Mouse (Mus musculus) hindbrain, embryonic 16.5 days (tissue): Measurements from ENCODE around the gene Zbtb17. TPM values are rescaled to one million over a fixed set of nuclear protein-coding genes. Genes with fewer than 3 reads are reported as not detected.

Experiments
- ATAC-seq: fragments of 200-750 bp; cut with Nextera tagmentation; 2 replicates; pipeline ENCODE4 v1.8.0; 2017; ENCODE audit warnings: moderate TSS enrichment, moderate library complexity
- H3K27ac ChIP-seq: fragments of 300-500 bp; sonication (generic); 2 replicates; pipeline ENCODE4 v1.5.1; 2014; ENCODE audit warnings: low read depth, mild to moderate bottlenecking, control low read depth, low read length, moderate library complexity
- H3K27me3 ChIP-seq: fragments of 300-500 bp; sonication (generic); replicated peaks from 2 replicates; pipeline ENCODE4 v1.6.1; 2014; ENCODE audit warnings: low read length; ENCODE audit not compliant: control insufficient read depth, insufficient read depth
- H3K36me3 ChIP-seq: fragments of 300-500 bp; sonication (generic); 2 replicates; pipeline ENCODE4 v1.6.1; 2014; ENCODE audit warnings: mild to moderate bottlenecking, low read length, moderate library complexity, mixed read lengths; ENCODE audit not compliant: control insufficient read depth, insufficient read depth
- H3K4me1 ChIP-seq: fragments of 300-500 bp; sonication (generic); 2 replicates; pipeline ENCODE4 v1.6.1; 2014; ENCODE audit warnings: low read depth, low read length; ENCODE audit not compliant: control insufficient read depth, insufficient read depth
- H3K4me2 ChIP-seq: fragments of 300-500 bp; sonication (generic); 2 replicates; pipeline ENCODE4 v1.6.1; 2014; ENCODE audit warnings: mild to moderate bottlenecking, low read length, control low read depth, moderate library complexity
- H3K4me3 ChIP-seq: fragments of 300-500 bp; sonication (generic); 2 replicates; pipeline ENCODE4 v1.5.1; 2014; ENCODE audit warnings: mild to moderate bottlenecking, low read length, control low read depth, moderate library complexity
- H3K9ac ChIP-seq: fragments of 300-500 bp; sonication (generic); 2 replicates; pipeline ENCODE4 v1.6.1; 2014; ENCODE audit warnings: low read depth, mild to moderate bottlenecking, control low read depth, low read length, moderate library complexity
- H3K9me3 ChIP-seq: fragments of 300-500 bp; sonication (generic); 2 replicates; pipeline ENCODE4 v1.6.1; 2014; ENCODE audit warnings: mild to moderate bottlenecking, low read length, moderate library complexity; ENCODE audit not compliant: control insufficient read depth
- WGBS: fragments of 180-500 bp; shearing (Covaris S2); extraction: QIAGEN DNeasy Blood & Tissue Kit; methylation state at CpG from one replicate; pipeline ENCODE4 v1.1.7; 2014; 5-methylcytosine and 5-hydroxymethylcytosine counted together
- polyA plus RNA-seq: library from polyadenylated mRNA; unstranded; fragments of >200 nt; fragmentation: Nextera tagmentation; extraction: Ambion mirVana; gene quantifications from 2 replicates; pipeline ENCODE4 v1.2.1, GENCODE M21; 2015

Gene Zbtb17
- polyA plus RNA-seq, 1 experiment from 2014 or later: 39.5 TPM

GRCm38 (mm10) chr4:141472641-141473321 lies 28.3 kb downstream of the Zbtb17 start:
- Histone ChIP-seq H3K9ac (no peak overlapping the region), H3K27me3 (no peaks in the 10 kb centered on the region), H3K9me3 (no peaks in the 10 kb centered on the region), H3K27ac (no peak overlapping the region), H3K4me2 (no peak overlapping the region), H3K4me1 (no peaks in the 10 kb centered on the region; the same call in 1 of the 2 replicates), H3K36me3 (peaks cover 81% of the 10 kb centered on the region), H3K4me3 (no peak overlapping the region)
- ATAC-seq: no peak
- 65% methylated on average over 32 of the region's 32 CpGs for WGBS

- H3K27ac ChIP-seq: no peak overlapping the region
- no peak for ATAC-seq
- H3K4me2 ChIP-seq: no peak overlapping the region
- no peak overlapping the region for H3K9ac ChIP-seq
- peaks cover 81% of the 10 kb centered on the region for H3K36me3 ChIP-seq
- H3K27me3 ChIP-seq: no peaks in the 10 kb centered on the region
- H3K4me1 ChIP-seq: peaks cover 5% of the 10 kb centered on the region
- H3K9me3 ChIP-seq: no peaks in the 10 kb centered on the region
- WGBS: 78% methylated on average over 19 of the region's 19 CpGs
- H3K4me3 ChIP-seq: no peak overlapping the region
These were observed 30.0 kb downstream of the Zbtb17 start for GRCm38 (mm10) chr4:141474431-141474830.

- 59% methylated on average over 16 of the region's 16 CpGs for WGBS
- peak overlapping the region; percentile 68 for H3K27ac ChIP-seq
- no peaks in the 10 kb centered on the region for H3K9me3 ChIP-seq
- no peak overlapping the region for H3K4me3 ChIP-seq
- ATAC-seq: peak; percentile 64
- H3K4me2 ChIP-seq: no peak overlapping the region
- no peak overlapping the region for H3K9ac ChIP-seq
- no peaks in the 10 kb centered on the region for H3K27me3 ChIP-seq
- peaks cover 5% of the 10 kb centered on the region for H3K4me1 ChIP-seq
- peaks cover 60% of the 10 kb centered on the region for H3K36me3 ChIP-seq
These were observed 33.2 kb downstream of the Zbtb17 start for GRCm38 (mm10) chr4:141477681-141478102.

GRCm38 (mm10) chr4:141478225-141478624 lies 33.8 kb downstream of the Zbtb17 start:
- H3K27me3 ChIP-seq: no peaks in the 10 kb centered on the region
- peak overlapping the region; percentile 77 for H3K27ac ChIP-seq
- no peaks in the 10 kb centered on the region for H3K9me3 ChIP-seq
- peak; percentile 32; the same call in 1 of the 2 replicates for ATAC-seq
- peaks cover 62% of the 10 kb centered on the region for H3K36me3 ChIP-seq
- peaks cover 5% of the 10 kb centered on the region for H3K4me1 ChIP-seq
- no peak overlapping the region for H3K4me2 ChIP-seq
- 68% methylated on average over 23 of the region's 23 CpGs for WGBS
- no peak overlapping the region; the same call in 1 of the 2 replicates for H3K9ac ChIP-seq
- H3K4me3 ChIP-seq: no peak overlapping the region

DNA sequence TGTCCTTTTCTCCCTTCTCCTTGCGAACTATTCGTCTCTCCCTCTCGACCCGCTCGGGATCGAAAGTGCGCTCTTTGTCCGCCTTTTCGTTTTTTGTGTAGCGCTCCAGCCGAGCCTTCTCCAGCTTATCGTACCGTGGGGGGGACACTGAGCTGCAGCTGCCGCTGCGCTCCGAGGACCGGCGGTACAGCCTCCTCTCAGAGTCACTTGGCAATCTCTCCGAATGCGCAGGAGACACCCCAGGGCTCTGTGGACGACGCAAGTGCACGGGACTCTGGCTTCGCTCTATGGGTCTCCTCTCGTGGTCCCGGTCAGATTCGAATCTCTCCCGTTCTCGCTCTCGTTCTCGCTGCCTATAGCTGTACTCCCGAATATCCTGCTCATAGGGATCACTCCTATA lies 34.3 kb downstream of the Zbtb17 start:
- no peaks in the 10 kb centered on the region for H3K9me3 ChIP-seq
- no peak overlapping the region for H3K9ac ChIP-seq
- no peak overlapping the region for H3K4me3 ChIP-seq
- peaks cover 5% of the 10 kb centered on the region for H3K4me1 ChIP-seq
- H3K27ac ChIP-seq: peak overlapping the region; percentile 77
- ATAC-seq: no peak
- H3K36me3 ChIP-seq: peaks cover 60% of the 10 kb centered on the region
- no peak overlapping the region for H3K4me2 ChIP-seq
- 90% methylated on average over 32 of the region's 32 CpGs for WGBS
- no peaks in the 10 kb centered on the region for H3K27me3 ChIP-seq

DNA sequence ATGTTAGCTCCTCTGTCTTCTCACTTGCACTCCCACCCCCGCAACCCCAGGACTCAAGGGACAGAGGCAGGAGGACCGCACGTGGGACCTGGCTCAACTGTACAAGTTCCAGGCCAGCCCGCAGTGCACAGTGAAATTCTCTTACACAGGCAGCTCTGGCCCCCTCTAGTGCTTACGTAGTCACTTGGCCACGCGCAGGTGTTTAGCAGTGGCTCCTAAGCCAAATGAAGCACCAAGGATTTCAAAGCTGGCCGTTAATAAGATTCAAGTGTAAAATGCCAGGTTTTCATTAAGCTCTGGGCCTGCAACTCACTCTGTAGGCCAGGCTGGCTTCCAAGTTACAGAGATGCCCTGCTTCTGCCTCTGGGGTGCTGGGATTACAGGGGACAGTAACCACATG lies 35.0 kb downstream of the Zbtb17 start:
- H3K9ac ChIP-seq: no peak overlapping the region
- 81% methylated on average over 8 of the region's 8 CpGs for WGBS
- H3K4me1 ChIP-seq: peaks cover 5% of the 10 kb centered on the region
- no peaks in the 10 kb centered on the region for H3K27me3 ChIP-seq
- H3K27ac ChIP-seq: no peak overlapping the region
- no peak overlapping the region for H3K4me2 ChIP-seq
- ATAC-seq: no peak
- no peak overlapping the region for H3K4me3 ChIP-seq
- no peaks in the 10 kb centered on the region for H3K9me3 ChIP-seq
- H3K36me3 ChIP-seq: peaks cover 54% of the 10 kb centered on the region

GRCm38 (mm10) chr4:141484071-141484470 lies 39.6 kb downstream of the Zbtb17 start:
- Histone ChIP-seq H3K27ac (no peak overlapping the region), H3K36me3 (peaks cover 49% of the 10 kb centered on the region), H3K4me2 (no peak overlapping the region), H3K9me3 (no peaks in the 10 kb centered on the region), H3K9ac (no peak overlapping the region), H3K4me3 (no peak overlapping the region), H3K4me1 (peaks cover under 1% of the 10 kb centered on the region; the same call in 1 of the 2 replicates), H3K27me3 (no peaks in the 10 kb centered on the region)
- 85% methylated on average over 11 of the region's 11 CpGs for WGBS
- ATAC-seq: no peak

DNA sequence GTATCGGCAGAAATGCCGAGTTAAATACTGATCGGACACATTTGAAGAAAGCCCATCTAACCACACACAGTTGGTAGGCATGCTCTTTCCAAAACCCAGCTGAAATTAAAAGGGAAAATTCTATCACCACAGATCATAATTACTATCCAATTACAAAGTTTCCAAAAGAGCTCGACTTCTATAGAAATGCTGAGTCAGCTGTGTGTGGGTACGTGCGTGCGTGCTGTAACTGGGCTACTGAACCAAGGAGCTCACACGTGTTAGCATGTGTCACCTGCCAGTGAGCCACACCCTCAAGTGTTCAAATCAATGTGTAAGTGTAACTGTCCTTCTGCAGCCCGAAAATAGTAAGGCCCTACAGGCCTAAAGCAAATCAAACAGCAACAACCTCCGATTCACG lies 43.1 kb downstream of the Zbtb17 start:
- Histone ChIP-seq H3K4me3 (no peak overlapping the region), H3K4me2 (no peak overlapping the region), H3K9me3 (no peaks in the 10 kb centered on the region), H3K9ac (no peak overlapping the region), H3K36me3 (peaks cover 61% of the 10 kb centered on the region), H3K27me3 (no peaks in the 10 kb centered on the region), H3K27ac (no peak overlapping the region), H3K4me1 (no peaks in the 10 kb centered on the region)
- WGBS: 96% methylated on average over 11 of the region's 11 CpGs
- ATAC-seq: no peak

GRCm38 (mm10) chr4:141488670-141489069 lies 44.2 kb downstream of the Zbtb17 start:
- H3K9ac ChIP-seq: no peak overlapping the region
- no peaks in the 10 kb centered on the region for H3K4me1 ChIP-seq
- H3K27me3 ChIP-seq: no peaks in the 10 kb centered on the region
- WGBS: 91% methylated on average over 4 of the region's 4 CpGs
- no peak overlapping the region for H3K4me3 ChIP-seq
- H3K27ac ChIP-seq: no peak overlapping the region
- peaks cover 55% of the 10 kb centered on the region for H3K36me3 ChIP-seq
- H3K4me2 ChIP-seq: no peak overlapping the region
- ATAC-seq: no peak
- no peaks in the 10 kb centered on the region for H3K9me3 ChIP-seq
